Mouse (Mus musculus): ENCODE measurements around the gene C730034F03Rik.

GRCm38 (mm10) chr15:89476475-89476815, 47.1 kb downstream of the C730034F03Rik start:
- TF ChIP-seq CTCF (IDR thresholded peaks at IDR 0.05; ENCODE audit: insufficient read depth, low read length): no peak
- TF ChIP-seq POLR2A (IDR thresholded peaks at IDR 0.05; ENCODE audit: borderline replicate concordance, extremely low read depth, low read depth, low read length): no peak
